Mouse (Mus musculus) spleen, adult 10 weeks (tissue): ENCODE data around the gene Olfr830. TPM values are rescaled to one million over a fixed set of nuclear protein-coding genes. Genes with fewer than 3 reads are reported as not detected.

Source experiments
- polyA plus RNA-seq: library from polyadenylated mRNA; stranded (reverse); fragments of 350-450 nt; fragmentation: Illumina TruSeq; extraction: RNeasy Lipid Tissue Mini Kit (QIAGEN cat#74804); gene quantifications from one replicate; pipeline ENCODE4 v1.2.3, GENCODE M21; 2015; ENCODE audit warnings: low replicate concordance; ENCODE audit not compliant: insufficient read depth

The Olfr830 gene
- polyA plus RNA-seq = not detected

GRCm38 (mm10) chr9:18874393-18874792 is at the start of gene Olfr830:
Olfr830 (plus strand) TSS chr9:18874693.

GRCm38 (mm10) chr9:18854633-18855032 is 19.9 kb upstream of the Olfr830 start, which contains the start of gene Olfr829:
Olfr829 (plus strand) TSS chr9:18854933.

Other genes starting within 250 kb of the Olfr830 start
- gene Muc16, start 200.2 kb upstream of the Olfr830 start, polyA plus RNA-seq = 1.3 TPM
- gene Olfr24, start 110.7 kb upstream of the Olfr830 start, polyA plus RNA-seq = not detected
- not detected for gene Olfr828, start 55.2 kb upstream of the Olfr830 start, polyA plus RNA-seq
- gene Olfr829, start 19.8 kb upstream of the Olfr830 start, polyA plus RNA-seq = not detected
- gene Olfr832, start 62.4 kb downstream of the Olfr830 start, polyA plus RNA-seq = not detected
- not detected for gene Olfr834, start 113.3 kb downstream of the Olfr830 start, polyA plus RNA-seq
- gene Olfr835, start 158.0 kb downstream of the Olfr830 start, polyA plus RNA-seq = not detected
- gene Olfr836, start 245.7 kb downstream of the Olfr830 start, polyA plus RNA-seq = not detected